Mouse (Mus musculus) testis, postnatal 14 days (tissue): ENCODE data around the gene Tmem171.
A peak's percentile ranks its signal among the peaks of the same experiment; 100 is the strongest.

Experiments used
- DNase-seq: peaks from one replicate; pipeline ENCODE4 v3.0.0; 2021; ENCODE audit warnings: low spot score

The Tmem171 gene

DNA sequence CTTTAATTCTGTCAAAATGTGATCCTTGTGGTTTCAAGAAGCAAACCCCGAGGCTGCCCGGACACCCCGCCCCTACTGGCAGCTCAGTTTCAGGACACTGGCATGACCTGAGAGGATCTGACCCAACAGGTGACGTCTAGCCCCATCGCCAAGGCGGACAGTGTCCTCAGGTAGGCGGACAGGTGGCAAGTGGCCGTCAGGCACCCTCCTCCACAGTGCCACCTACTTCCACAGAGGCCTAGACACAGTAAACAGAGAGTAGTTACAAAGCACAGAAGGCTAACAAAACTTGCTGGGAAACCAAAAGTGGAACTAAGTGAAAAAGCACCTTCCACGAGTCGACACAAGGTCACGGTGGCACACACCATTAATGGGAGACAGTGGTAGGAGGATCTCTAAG lies 1.3 kb downstream of the Tmem171 start:
- DNase-seq = no peak

DNA sequence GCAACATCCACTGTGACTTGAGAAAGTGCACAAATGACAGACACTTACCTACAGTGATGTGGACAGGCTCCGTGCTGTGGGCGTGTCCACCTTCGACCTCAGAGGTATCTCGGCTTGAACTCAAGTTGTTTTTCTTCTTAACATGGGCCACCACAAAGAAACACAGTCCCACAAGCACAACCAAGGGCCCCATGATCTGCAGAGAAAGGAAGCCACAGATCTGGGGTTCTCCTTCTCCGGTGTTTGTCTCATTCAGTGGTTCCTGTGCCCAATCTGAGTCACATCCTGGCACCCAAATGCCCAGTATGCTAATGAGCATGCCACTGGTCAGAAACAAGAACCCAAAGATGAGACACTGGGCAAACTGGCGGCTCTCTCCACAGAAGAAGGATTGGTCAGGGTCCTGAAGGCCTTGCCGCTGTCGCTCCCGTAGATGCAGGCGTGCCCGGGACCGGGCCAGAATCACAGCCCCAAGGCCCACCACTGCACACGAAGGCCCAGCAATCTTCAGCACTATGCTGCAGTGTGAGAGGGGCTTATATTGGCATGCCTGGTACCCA lies 2.6 kb downstream of the Tmem171 start:
- no peak for DNase-seq

DNA sequence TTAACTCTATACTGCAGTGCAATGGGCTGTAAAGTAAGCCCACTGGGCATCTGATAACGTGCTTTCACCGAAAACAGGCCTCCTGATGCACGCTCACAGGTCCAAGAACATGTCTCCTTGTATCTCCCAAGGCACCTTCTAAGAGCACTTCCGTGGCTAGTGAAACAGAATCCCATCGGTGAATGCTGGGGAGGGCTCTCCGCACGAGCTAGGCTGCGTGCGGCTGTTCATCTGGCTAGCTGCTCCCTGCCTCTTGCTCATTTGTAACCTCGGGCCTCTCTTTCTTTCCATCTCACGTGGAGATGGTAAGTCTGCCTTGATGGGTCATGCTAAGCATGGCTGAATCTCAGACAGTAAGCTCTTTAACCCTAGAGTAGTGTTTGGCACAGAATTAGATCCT lies 3.7 kb downstream of the Tmem171 start:
- DNase-seq = no peak

DNA sequence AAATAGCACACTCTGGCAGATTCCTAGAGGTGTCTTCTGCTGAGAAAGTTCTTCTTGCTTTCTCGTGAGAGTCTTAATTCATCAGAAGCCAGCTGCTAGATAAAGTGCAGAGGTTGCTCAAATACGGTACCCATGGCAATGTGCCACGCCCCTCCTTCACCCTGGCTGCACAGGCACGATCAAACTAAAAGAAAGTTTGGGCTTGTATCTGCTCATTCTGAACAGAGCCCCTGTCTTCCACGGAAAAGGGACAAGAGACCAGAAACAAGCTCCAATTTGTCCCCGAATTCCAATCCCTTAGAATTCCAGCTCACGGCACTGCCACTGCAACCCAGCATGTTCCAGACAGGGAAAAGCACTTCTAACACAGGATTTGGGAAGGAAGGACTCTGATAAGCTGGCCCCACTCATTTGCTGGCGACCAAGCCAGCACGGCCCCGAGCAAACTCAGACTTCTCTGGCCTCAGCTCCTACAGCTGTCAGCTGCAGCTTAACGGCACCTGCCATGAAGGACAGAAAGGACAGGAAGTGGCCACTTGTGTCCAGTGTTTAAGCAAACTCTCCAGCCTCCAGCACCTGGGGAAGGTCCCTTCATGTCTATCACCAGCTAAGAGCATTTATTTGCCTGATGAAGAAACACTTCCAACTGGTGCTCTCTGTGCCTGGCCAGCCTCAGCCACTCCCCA lies 4.9 kb downstream of the Tmem171 start:
- DNase-seq = no peak

DNA sequence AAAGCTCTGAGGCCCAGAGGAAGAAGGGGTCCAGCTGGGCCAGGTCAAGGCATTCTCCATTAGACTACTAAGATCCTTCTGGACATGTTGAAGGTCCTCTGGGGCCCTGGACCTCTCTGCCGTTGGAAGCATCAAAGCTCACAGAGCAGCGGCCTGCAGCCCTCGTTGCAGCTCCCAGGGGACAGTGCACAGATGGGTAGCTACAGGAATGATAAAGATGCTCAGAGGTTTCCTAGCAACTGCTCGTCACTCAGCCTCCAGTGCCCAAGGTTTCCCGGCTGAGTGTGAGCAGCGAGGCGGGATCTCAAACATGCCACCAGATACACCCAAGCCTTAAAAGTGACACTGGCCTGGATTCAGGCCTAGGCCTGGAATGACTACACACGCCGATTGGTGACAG lies 6.7 kb downstream of the Tmem171 start:
- no peak for DNase-seq

DNA sequence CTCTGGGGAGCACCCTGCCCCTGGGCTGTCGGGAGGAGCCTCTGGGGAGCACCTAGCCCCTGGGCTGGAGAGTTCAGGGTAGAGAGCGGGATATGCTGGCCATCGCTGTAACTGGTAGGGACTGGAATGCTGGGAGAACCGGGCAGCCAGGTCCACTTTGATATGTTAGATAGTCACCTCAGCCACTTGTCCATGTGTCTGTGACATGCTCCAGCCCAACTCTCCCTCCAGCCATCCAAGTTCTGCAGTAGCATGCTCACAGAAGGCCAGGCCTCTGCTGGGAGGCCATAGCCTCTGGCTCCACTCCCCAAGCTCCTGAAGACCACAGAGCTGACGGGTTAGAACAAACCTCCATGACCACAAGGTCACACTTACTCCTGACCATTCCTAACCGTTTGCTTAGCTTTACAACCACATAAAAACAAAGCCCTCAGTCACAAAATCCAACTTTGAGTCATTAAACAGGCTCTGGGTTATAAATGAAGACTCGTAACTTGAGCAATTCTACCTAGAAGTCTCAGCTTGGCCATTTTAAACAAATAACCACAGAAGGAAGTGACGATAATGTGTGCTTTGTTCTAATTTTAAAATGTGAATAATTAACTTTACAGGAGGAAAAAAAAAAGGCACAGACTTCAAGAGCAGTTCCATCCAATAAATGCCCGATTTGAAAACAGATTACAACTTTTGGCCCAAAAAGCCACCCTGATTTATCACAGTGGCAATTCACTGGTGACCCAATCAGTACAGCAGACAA lies 10.3 kb downstream of the Tmem171 start:
- no peak for DNase-seq

DNA sequence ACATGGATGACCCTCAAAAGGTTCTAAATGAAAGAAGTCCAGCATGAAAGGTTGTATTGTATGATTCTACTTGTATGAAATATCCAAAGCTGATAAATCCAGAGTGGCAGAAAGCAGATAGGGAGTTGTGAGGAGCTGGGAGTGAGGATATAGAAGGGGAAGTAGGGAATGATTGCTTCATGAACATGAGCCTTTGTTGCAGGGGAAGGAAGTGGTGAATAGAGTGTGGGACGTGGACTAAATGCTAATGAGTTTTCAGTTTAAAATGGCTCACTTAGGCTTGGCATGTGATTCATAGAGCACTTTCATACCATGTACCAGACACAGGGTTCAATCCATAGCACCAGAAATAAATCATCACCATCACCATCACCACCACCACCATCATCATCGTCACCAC lies 11.2 kb downstream of the Tmem171 start:
- DNase-seq = no peak

DNA sequence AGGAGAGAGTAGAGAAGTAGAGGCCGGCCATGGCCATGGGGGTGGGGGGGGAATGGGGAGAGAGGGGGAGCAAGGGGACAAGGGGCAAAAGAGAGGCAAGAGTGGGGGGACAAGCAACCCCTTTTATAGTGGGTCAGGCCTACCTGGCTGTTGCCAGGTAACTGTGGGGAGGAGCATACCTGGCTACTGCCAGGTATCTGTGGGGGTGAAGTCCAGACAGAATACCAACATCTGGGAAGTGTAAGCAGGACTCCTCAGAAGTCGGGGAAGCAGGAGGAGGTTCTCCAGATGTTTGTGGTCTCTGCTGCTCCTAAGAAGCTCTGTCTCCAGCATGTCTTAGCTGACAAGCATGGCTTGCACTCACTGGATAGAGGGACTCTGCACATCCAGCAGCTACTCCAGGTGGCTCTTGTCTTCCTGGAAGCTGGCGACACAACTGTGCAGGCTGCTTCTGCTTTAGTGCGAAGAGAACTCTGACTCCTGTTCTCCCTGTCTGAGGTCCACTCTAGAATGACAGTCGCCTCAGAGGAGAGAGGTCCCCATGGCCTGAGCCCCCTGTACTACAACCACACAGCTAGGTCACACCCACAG lies 14.1 kb downstream of the Tmem171 start:
- no peak for DNase-seq

DNA sequence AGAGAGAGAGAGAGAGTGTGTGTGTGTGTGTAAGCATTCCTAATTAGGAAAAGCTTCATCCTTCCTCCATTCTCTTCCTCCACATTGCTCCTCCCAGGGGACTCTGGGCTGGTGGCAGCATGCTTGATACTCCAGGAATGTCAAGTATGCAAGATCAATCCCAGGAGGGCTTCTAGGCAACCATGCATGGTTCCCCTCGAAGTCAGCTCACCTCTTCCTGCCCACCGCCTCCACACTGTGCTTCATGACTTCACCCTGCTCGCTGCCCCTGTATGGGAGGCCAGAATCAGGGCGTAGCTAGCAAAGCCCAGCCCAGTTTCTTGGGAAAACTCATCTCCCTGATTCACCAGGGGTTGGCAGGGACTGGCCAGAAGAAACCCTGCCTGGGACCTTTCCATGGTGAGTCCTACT lies 15.0 kb downstream of the Tmem171 start:
- no peak for DNase-seq

DNA sequence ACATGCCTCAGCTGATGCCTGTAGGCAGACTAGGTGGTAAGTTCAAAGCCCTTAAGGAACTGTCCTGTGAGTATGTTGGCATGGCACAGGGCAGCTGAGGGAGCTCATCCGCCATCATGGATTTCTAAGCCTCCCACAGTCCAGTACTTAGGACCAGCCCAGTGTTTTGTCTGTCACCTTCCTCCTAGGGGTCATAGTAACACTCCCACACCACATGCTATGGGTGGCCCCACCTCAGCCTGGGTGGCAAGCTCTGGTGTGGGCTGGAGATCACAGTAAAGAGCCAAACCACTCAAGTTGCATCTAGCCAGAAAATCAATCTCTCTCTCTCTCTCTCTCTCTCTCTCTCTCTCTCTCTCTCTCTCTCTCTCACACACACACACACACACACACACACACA lies 15.4 kb downstream of the Tmem171 start:
- no peak for DNase-seq

DNA sequence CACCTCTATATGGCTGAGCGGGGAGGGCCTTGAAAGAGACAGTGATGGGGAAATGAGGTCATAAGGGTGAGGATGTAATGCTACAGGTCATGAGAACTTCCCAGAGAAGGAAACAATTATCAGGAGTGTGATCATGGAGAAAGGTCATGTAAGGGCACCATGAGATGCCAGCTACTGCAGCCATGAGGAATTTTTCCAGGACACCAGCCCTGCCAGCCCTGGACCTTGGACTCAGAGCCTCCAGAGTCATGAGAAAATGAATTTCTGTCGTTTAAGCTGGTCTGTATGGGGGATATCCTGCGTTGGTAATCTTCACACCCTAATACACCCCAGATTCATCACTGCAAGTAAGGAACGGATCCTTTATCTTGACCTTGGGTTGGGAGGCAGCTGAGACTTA lies 20.7 kb downstream of the Tmem171 start:
- DNase-seq = no peak

DNA sequence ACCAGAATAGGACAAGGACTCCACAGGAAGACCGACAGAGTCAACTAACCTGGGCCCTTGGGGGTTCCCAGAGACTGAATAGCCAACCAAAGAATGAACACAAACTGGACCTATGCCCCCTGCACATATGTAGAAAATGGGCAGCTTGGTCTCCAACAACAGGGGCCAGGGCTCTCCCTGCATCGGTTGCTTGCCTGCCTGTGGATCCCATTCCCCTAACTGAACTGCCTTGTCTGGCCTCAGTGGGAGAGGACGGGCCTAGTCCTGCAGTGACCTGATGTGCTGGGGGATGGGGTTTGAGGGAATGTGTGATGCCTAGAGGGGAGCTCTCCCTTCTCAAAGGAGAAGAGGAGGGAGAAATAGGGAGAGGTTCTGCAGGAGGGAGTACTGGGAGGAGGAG lies 25.3 kb downstream of the Tmem171 start:
- no peak for DNase-seq

DNA sequence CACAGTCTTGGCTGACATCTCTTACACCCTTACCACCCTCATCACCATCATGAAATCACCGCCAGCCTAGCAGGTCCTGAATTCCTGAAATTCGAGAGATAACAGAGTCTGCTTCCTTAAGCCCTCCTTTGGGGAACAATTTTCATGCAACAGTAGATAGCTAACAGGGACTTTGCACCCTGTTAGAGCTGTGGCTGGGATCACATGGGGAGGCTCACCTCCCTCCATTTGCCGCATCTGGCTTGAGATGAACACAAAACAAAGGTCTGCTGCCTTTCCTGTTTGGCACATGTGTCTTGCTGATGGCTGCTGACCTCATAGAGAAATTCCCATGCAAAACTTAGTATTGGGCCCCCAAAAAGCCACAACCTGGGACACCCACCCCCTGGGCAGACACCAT lies 27.3 kb downstream of the Tmem171 start:
- DNase-seq = no peak

DNA sequence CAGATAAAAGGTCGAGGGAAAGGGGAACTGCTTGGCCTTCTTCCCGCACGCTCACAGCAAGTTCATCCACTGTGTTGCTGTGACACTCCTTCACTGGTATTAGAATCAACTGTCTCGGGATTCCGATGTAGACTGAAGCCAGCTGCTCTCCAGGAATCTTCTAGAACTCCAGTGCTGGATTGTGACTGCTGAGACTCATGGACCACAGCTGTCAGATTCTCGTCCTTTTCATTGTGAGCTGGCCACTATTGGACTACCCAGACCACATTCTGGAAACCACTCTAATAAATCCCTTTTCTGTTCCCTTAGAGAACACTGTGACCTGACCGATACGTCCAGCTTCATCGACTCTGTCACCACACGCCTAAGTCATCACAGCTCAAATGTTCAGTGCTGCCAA lies 29.4 kb downstream of the Tmem171 start:
- no peak for DNase-seq

DNA sequence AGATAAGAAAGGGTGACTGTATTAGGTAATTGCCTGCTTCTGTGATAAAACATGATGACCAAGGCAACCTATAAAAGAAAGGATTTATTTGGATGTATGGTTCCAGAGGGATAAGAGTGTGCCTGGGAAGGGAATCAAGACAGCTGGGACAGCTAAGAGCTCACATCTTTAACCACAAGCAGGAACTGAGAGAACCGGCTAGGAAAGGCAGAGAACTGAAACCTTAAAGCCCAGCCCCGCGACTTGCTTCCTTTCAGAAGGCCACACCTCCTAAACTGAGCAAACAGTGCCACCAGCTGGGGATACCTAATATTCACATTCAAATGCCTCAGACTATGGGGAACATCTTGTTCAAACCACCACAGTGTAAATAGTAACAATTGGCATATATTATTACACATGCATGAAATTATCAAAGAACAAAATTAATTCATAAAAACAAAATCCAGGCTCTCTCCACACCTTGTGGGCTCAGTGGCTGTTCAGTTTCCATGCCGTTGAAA lies 32.4 kb downstream of the Tmem171 start:
- no peak for DNase-seq

DNA sequence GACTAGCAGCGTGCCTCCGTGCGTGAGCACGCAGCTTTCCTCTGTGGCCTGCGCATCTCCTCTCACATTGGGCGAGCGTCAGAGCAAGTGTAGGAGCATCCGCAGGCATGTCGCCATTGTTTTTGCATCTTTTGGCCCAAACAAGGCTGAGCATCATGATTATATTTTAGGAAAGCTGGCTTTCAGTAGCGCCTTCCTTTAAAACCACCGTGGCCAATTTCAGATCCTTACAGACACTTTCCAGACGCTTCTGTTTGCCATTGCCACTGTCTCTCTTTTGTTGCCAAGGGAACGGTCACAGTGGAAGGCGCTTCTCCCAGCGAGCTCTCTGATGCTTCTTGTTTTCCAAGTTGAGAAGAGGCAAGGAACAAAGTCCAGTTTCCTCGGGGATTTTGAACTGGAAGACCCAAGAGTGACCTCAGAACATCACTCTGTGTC lies 38.6 kb downstream of the Tmem171 start:
- no peak for DNase-seq

DNA sequence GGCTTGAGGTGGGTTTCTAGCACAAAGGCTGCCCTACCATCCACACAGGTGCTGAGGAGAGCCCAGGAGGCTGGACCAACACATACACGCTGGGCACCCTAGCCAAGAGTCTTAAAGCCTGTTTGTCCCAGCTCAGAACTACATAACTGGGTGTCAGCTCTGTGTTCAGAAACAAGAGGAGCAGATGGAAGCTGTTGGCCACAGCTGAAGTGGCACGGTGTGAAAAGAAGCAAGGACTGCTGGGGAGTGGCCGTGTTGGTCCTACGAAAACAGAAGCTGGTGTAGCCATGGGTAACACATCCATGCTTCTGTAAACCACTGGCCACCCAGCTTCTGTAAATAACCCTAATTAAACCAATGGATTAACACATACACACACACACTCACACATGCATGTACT lies 39.3 kb downstream of the Tmem171 start:
- no peak for DNase-seq

DNA sequence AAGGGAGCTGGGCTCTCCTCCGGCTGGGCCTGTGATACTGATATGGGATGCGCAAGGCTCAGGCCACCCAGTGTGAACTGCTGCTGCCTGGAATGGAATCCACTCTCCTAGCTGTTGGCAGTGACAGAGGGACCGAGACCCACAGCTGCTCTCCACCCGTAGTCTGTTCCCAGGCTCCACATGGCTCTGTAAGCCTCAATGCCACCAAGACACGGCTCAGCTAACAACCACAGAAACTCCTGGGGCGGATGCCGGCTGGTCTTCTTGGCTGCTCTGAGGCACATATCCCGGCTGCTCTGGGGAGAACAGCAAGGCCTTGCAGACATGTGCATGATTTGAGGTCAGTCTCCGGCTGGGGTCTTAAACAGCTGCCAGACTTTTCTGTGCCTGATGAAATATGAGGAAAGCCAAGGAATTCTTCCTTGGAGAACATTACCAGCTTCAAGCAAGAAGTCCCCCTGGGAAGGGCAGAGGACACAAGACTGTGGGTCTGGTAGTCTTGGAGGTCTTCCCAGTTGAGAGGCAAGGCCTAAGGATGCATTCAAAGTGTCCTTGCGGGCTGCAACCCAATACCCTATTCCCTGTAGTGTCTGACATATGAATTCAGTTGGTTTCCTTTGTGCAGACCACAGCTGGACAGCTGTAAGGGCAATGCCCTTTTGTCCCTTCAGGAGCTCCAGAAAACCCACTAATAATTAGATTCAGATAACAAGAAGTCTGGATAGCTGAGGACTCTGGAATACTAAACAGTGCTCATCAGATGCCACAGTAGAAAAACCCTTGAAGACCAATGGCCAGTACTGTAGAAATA lies 40.3 kb downstream of the Tmem171 start:
- DNase-seq = peak; percentile 41

DNA sequence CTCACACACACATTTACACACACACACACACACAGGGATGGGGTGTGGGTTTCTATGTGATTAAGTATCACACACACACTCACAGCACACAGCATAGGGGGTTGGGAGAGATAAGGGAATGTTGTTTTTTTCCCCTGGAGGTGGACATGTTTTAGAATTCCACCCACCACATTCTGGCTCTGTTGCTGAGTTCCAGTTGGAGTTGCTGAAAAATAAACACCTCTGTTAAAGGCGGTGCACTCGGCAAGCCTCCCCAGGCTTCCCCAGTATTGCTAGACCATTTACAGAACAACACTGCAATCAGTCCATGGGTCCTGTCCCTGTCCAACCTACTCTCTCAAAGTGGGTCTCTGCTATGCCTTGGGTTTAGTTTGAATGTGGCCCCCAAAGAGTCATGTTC lies 42.4 kb downstream of the Tmem171 start:
- no peak for DNase-seq

DNA sequence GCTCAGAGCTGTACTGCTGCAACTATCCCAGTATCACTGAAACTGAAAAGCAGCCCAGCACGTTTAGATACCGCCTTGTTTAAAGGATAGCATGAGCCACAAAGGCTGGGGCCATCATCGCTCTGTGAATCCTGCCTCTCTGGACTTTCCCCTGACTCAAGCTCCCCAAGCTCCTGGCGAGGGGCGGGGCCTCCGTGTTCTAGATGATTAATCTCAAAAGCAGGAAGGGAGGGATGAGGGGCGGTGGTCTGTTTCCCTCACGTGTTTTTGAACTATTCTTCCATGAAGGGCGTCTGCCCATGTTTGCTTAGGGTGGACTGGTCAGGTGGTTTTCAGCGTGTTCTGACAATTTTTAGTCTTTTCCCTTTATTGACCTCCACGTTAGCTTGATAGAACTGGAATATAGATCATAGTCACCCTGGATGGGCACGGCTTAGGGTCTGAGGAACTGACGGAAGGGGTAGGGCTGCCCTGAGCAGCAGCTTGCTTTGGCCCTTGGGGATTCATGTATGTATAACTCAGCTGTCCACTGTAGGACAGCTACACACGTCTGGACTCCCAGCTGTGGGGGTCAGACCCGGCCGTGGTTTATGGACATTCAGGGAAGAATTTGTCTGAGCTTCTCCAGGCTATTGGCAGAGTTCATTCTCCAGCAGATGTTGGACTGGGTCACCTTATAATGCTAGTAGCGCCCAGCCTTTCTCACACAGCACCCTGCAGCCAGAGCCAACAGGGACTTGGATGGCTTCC lies 43.2 kb downstream of the Tmem171 start:
- DNase-seq = no peak
